Mouse (Mus musculus) stomach, postnatal 0 days (tissue): ENCODE data around the gene Cyb5b.

Experiments
- CTCF ChIP-seq: IDR thresholded peaks from 2 replicates; pipeline ENCODE4 v1.5.1; 2016; ENCODE audit warnings: antibody characterized with exemption, low read depth, mild to moderate bottlenecking, moderate library complexity
- EP300 ChIP-seq: optimal IDR thresholded peaks from 2 replicates; pipeline ENCODE3; 2016; ENCODE audit warnings: antibody characterized with exemption

- no peak for TF ChIP-seq CTCF
- no peak for TF ChIP-seq EP300
Observed at GRCm38 (mm10) chr8:107193331-107193730, 42.9 kb downstream of the Cyb5b start.
